Mouse (Mus musculus) kidney, adult 9 months (tissue): Measurements from ENCODE around the gene Zc3hav1.
A peak's percentile ranks its signal among the peaks of the same experiment; 100 is the strongest.

Source experiments
- DNase-seq: peaks from one replicate; pipeline ENCODE4 v3.0.0; 2022

Gene Zc3hav1

GRCm38 (mm10) chr6:38351930-38352329 is 2.5 kb downstream of the Zc3hav1 start:
- DNase-seq = no peak

DNA sequence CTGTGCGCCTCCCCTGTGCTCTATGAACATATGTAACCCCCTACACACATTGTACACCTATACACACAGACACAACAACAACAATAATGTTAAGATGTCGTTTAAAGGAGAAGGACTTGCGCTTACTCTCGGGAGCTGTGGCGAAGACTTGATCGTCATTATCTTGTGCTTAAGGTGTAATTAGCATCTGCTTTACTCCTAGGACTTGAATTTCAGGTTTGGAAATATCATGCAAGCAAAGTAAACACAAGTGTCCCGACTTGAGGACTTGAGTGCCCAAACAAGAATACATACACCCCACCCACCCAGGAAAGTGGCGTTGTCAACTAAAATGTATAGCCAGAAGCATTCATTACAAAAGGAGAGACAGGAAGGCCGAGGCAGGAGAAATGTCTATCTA is 4.6 kb downstream of the Zc3hav1 start:
- no peak for DNase-seq

GRCm38 (mm10) chr6:38348811-38349453 is 5.5 kb downstream of the Zc3hav1 start:
- no peak for DNase-seq

DNA sequence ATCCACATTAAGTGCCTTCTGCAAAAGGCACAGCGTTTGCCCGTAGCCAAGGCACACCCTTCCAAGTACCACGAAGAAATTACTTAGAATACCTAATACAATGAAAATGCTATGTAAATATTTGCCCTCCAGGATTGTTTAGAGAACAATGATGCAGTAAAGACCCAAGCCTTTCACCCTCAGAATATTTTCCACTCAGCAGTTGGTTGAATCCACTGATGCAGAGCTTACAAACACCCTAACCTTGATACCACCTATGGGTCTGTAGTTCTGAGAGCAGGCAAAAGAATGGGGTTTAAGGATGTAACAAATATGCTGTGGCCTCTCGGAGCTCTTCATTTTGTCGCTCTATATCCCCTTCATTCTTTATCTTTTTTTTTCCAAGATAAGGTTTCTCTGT is 6.5 kb downstream of the Zc3hav1 start:
- DNase-seq = no peak

DNA sequence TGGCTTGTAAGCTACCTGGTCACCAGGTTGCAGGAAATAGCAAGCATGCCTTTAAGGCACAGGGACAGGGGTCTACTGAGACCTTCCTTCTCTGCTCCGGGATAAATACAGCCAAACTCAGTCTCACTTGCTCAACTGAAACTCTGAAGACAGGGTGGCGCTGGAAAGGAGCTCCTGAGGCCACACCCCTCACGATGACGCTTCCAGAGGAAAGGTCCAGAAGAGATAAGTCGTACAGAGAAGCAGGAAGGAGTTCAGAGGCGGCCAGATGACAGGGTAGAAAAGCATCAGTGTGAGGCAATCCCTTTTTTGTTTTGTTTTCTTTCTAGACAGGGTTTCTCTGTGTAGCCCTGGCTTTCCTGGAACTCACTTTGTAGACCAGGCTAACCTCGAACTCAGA is 8.6 kb downstream of the Zc3hav1 start:
- peak; percentile 40 for DNase-seq

GRCm38 (mm10) chr6:38344006-38344670 is 10.3 kb downstream of the Zc3hav1 start:
- DNase-seq = no peak

DNA sequence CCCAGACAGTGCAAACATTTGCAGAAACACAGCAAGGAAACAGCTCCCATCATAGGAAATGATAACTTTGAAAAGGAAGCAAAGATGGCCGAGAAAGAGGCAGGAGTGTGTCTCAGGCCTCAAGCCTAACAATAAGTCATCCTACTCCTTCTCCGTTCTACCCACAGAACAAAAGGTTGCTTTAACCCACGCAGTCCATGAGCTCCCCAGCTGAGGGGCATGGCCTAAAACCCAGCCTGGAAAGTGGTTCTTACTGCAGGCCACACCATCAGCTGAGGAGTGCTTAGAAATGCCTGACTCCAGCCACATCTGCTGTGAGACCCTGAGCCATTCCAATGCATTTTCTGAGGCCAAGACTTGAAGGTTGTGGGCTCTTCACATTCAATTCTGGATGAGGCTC is 10.8 kb downstream of the Zc3hav1 start:
- no peak for DNase-seq

DNA sequence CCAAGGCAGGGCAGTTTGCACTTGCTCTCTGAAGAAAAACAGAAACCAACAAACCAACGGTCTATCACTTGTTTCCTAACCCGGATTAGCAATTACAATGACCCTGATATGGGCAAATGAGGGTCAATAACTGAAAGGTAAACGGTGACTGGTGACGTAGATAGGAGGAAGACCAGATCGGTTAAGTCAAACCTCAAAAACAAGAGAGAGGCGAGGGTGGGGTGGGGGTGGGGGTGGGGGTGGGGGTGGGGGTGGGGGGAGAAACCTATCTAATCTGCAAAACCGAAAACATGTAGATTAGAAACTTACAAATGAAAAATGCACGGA is 11.8 kb downstream of the Zc3hav1 start:
- no peak for DNase-seq

- no peak for DNase-seq
Observed at GRCm38 (mm10) chr6:38341751-38342665, 12.4 kb downstream of the Zc3hav1 start.

DNA sequence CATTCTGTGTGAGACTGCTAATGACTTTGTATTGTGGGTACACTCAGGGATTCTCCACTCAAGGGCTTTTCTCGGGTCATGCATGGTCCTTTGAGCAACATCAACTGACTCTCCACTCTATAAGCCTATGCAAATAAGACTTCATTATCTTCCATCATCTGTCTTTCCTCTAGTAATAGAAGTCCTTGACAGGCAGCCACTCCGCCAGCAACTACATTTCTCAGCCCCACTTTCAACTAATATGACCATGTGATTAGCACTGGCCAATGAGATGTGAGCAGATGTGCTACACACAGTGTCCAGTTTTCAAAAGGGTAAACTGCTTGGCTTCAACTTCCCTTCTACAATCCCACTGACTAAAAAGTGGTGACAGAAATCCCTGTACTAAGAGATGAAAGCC is 15.3 kb downstream of the Zc3hav1 start:
- no peak for DNase-seq

DNA sequence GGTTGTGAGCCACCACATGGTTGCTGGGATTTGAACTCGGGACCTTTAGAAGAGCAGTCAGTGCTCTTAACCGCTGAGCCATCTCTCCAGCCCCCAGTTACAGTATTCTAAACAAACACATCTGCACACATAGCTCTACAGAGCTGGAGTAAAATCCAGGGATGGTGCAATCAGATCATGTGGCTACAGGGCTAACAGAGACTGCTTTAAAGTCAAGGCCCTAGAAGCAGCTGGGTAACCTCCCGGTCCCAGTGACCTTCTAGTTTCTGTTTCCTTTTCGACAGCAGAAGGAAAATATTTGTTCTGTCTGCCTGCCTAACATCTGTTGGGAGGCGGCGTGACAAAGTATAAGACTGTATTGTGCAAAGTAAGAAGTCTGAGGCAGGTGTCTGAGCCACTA is 16.5 kb downstream of the Zc3hav1 start:
- peak; percentile 29 for DNase-seq

- DNase-seq = no peak
Observed at GRCm38 (mm10) chr6:38337166-38337705, 17.2 kb downstream of the Zc3hav1 start.

DNA sequence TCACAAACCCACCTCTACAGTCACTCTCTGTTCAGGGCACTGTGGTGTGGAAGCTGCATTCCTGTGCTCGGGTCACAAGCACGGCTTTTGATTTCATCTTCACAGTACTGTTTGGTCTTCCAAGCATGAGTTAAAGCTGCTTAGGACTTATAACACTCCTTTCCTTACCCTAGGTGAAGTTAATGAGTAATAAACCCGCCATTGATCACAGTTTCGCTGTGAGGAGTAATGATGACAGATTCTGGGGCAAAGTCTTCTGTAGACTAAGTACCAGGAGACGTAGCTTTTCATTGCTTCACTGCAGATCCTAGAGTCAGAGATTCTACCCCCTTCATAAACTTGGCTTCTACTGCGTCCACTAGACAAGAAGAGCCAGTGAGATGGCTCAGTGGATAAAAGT is 19.1 kb downstream of the Zc3hav1 start:
- DNase-seq = no peak

DNA sequence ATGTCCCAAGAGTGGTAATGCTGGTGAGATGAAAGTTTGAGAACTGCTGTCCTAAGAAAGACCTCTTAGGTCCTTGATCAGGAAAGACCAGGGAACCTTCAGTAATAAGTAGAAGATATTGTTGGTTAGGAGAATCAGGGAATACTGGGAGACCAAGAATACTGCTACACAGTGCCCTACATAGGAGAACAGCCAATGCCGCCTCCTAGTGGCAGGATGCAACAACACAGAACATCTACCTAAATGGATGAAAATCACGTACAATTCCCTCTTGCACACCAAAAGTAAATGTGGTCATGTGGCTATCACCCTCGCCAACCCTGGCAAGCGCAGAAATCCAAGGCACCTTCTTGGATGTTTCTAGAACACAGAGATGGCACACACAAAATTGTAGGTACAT is 27.8 kb downstream of the Zc3hav1 start:
- peak; percentile 38 for DNase-seq

DNA sequence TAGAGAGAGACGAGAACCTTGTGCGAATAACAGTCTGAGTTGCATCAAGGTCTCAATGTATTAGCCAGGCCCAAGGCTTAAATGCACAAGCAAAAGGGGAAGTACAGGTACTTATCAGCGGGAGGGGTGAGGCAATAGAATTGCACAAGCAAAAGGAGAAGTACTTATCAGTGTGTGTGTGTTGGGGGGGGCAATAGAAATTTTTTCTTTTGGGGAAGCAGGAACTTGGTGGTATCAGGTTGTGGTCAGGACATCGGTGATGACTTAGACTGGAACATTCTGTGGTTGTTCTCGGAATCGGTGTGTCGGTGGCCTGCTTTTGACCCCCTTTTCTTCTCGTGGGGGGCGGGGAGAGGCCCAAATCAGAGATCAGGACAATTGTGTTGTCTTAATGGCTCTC is 33.8 kb downstream of the Zc3hav1 start:
- DNase-seq = no peak

GRCm38 (mm10) chr6:38316050-38316449 is 38.4 kb downstream of the Zc3hav1 start:
- no peak for DNase-seq

DNA sequence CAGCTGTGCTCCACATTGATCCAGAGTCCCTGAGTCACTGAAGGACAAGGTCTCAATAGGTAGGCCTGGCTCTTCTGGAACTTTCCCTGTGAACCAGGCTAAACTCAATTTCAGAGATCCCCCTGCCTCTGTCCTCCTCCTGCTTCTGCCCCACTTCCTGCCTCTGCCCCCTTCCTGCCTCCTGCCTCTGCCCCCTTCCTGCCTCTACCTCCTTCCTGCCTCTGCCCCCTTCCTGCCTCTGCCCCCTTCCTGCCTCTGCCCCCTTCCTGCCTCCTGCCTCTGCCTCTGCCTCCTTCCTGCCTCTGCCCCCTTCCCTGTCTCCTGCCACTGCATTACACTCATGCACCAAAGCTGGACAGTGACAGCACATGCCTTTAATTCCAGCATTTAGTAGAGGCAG is 44.7 kb downstream of the Zc3hav1 start:
- DNase-seq = no peak

- DNase-seq = no peak
Observed at GRCm38 (mm10) chr6:38304981-38305380, 49.4 kb downstream of the Zc3hav1 start.

DNA sequence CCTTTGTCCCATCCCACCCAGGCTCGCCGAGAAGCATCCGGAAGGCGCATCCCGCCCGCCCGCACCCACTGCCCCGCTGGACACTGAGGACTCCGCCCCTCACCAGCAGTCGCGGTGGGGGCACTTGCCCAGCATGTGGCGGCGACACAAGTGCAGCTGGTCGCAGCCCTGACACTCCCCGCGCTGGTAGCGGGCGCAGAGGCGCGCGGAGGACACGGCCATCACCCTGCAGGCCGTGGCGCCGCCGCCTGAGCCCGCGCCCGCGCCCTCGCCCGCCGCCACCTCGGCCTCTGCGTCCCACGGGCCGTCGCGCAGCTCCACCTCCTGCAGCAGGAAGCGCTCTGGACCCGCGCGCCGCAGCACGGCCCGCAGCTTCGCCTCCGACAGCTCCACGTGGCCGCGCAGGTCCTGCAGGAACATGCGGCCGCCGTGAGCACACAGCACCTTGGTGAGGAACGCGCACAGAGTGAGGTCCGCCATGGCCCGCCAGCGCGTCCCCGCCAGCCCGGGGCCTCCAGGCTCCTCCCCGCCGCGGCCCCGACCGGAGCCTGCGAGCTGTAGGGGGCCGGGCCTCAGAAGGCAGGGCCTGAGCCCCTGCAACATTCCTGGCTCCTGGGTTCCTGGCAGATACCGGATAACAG is 55.5 kb downstream of the Zc3hav1 start, which contains the start of gene Zc3hav1l:
Zc3hav1l (minus strand) TSS at position 499 of the 641 bp plus-strand sequence.
- peak; percentile 53 for DNase-seq

DNA sequence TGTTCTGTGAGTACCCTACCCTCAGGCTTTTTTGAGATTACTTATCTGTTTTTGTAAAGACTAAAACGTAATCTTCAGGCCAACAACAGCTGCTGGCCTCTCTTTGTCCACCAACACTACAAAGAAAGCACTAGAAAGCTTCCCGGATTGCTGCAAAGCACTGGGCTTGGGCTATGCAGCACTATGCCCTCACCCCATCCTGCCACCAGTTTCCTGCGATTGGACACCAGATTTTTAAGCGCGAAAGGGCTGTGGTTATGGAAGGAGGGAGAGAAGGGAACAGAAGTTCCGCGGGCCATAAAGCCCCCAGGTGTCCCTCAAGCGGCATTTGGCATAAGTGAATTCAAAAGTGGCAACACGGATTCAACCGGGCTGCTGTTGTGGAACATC is 56.2 kb downstream of the Zc3hav1 start:
- no peak for DNase-seq

DNA sequence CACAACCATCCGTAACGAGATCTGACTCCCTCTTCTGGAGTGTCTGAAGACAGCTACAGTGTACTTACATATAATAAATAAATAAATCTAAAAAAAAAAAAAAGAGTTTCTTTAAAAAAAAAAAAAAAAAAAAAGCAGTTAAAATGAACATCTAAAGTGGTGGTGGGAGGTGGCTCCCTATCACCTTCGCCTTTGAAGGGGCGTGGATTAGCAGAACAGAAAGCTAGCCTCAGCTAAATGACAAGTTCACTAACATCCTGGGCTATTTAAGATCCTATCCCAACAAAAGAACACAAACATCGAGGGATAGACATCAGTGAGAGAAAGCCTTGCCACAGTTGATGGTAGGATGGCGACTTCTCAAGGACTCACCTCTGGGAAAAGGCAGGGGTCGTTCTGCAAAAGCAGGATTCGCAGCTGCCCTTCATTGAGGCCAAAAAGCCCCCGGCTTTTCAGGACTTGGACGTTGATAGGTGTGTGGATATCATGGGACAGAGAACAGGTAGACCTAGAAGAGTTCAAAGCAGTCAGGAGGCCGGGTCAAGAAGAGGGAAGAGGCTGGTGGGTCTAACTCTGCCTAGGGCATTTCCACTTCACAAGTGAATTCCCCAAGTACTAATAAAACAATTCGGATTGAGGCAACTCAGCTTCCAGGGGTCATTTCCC is 56.7 kb downstream of the Zc3hav1 start:
- DNase-seq = no peak

- no peak for DNase-seq
Observed at GRCm38 (mm10) chr6:38293708-38294107, 60.7 kb downstream of the Zc3hav1 start.
